Mouse (Mus musculus) brown adipose tissue, adult 24 weeks (tissue): Measurements from ENCODE around the gene Gm11568. TPM values are rescaled to one million over a fixed set of nuclear protein-coding genes. Genes with fewer than 3 reads are reported as not detected.

Experiments
- polyA plus RNA-seq: library from polyadenylated mRNA; stranded (reverse); fragments of >200 nt; gene quantifications from 2 replicates; pipeline ENCODE4 v1.2.4, GENCODE M21; 2012; ENCODE audit not compliant: missing spikeins, insufficient read depth, insufficient read length

Gene Gm11568
- polyA plus RNA-seq, 1 experiment, result not detected

Other genes starting within 250 kb of the Gm11568 start
- gene Gm11937, start 247.7 kb upstream of the Gm11568 start, polyA plus RNA-seq, result not detected in 2 replicates
- gene Krtap2-4, start 243.1 kb upstream of the Gm11568 start, polyA plus RNA-seq, result not detected in 2 replicates
- gene Gm11562, start 237.5 kb upstream of the Gm11568 start, polyA plus RNA-seq, result not detected in 2 replicates
- gene Krtap4-1, start 229.7 kb upstream of the Gm11568 start, polyA plus RNA-seq, result not detected in 2 replicates
- not detected in 2 replicates for gene Krtap4-2, start 222.8 kb upstream of the Gm11568 start, polyA plus RNA-seq
- gene Krtap4-7, start 213.8 kb upstream of the Gm11568 start, polyA plus RNA-seq, result not detected in 2 replicates
- gene Gm11555, start 207.7 kb upstream of the Gm11568 start, polyA plus RNA-seq, result not detected in 2 replicates
- not detected in 2 replicates for gene Gm11563, start 199.0 kb upstream of the Gm11568 start, polyA plus RNA-seq
- not detected in 2 replicates for gene Krtap4-6, start 192.0 kb upstream of the Gm11568 start, polyA plus RNA-seq
- gene Gm14190, start 167.2 kb upstream of the Gm11568 start, polyA plus RNA-seq, result not detected in 2 replicates
- gene Gm14180, start 123.6 kb upstream of the Gm11568 start, polyA plus RNA-seq, result not detected in 2 replicates
- not detected in 2 replicates for gene Gm11595, start 85.0 kb upstream of the Gm11568 start, polyA plus RNA-seq
- gene Krtap4-8, start 77.2 kb upstream of the Gm11568 start, polyA plus RNA-seq, result not detected in 2 replicates
- gene Krtap4-9, start 72.7 kb upstream of the Gm11568 start, polyA plus RNA-seq, result not detected in 2 replicates
- not detected in 2 replicates for gene Gm11596, start 64.5 kb upstream of the Gm11568 start, polyA plus RNA-seq
- not detected in 2 replicates for gene Gm11569, start 59.0 kb upstream of the Gm11568 start, polyA plus RNA-seq
- gene Gm11554, start 53.5 kb upstream of the Gm11568 start, polyA plus RNA-seq, result not detected in 2 replicates
- not detected in 2 replicates for gene Krtap4-13, start 48.0 kb upstream of the Gm11568 start, polyA plus RNA-seq
- not detected in 2 replicates for gene Gm11564, start 42.3 kb upstream of the Gm11568 start, polyA plus RNA-seq
- not detected in 2 replicates for gene 2300003K06Rik, start 19.9 kb upstream of the Gm11568 start, polyA plus RNA-seq
- gene Krtap4-16, start 6.3 kb upstream of the Gm11568 start, polyA plus RNA-seq, result not detected in 2 replicates
- not detected in 2 replicates for gene Gm11559, start 6.6 kb downstream of the Gm11568 start, polyA plus RNA-seq
- gene Krtap9-1, start 15.5 kb downstream of the Gm11568 start, polyA plus RNA-seq, result not detected in 2 replicates
- not detected in 2 replicates for gene Gm11567, start 21.3 kb downstream of the Gm11568 start, polyA plus RNA-seq
- not detected in 2 replicates for gene Krtap31-1, start 50.0 kb downstream of the Gm11568 start, polyA plus RNA-seq
- not detected in 2 replicates for gene Gm11565, start 56.8 kb downstream of the Gm11568 start, polyA plus RNA-seq
- gene Krtap31-2, start 78.4 kb downstream of the Gm11568 start, polyA plus RNA-seq, result not detected in 2 replicates
- gene Krtap9-5, start 90.6 kb downstream of the Gm11568 start, polyA plus RNA-seq, result not detected in 2 replicates
- not detected in 2 replicates for gene Krtap29-1, start 121.1 kb downstream of the Gm11568 start, polyA plus RNA-seq
- gene Krtap16-1, start 128.7 kb downstream of the Gm11568 start, polyA plus RNA-seq, result not detected in 2 replicates
- gene Krtap17-1, start 136.1 kb downstream of the Gm11568 start, polyA plus RNA-seq, result not detected in 2 replicates
- not detected in 2 replicates for gene Krt33a, start 158.3 kb downstream of the Gm11568 start, polyA plus RNA-seq
- gene Krt33b, start 172.0 kb downstream of the Gm11568 start, polyA plus RNA-seq, result not detected in 2 replicates
- gene Krt34, start 183.6 kb downstream of the Gm11568 start, polyA plus RNA-seq, result not detected in 2 replicates
- gene Krt31, start 192.6 kb downstream of the Gm11568 start, polyA plus RNA-seq, result not detected in 2 replicates
- gene Krt32, start 230.3 kb downstream of the Gm11568 start, polyA plus RNA-seq, result not detected in 2 replicates
- not detected in 2 replicates for gene Krt35, start 238.3 kb downstream of the Gm11568 start, polyA plus RNA-seq
- 1.4 TPM in 2 replicates for gene Krt36, start 247.7 kb downstream of the Gm11568 start, polyA plus RNA-seq